Mouse (Mus musculus) midbrain, embryonic 16.5 days (tissue): ENCODE results near the gene Jund. TPM values are rescaled to one million over a fixed set of nuclear protein-coding genes. Genes with fewer than 3 reads are reported as not detected.

Source experiments
- ATAC-seq: fragments of 200-750 bp; cut with Nextera tagmentation; 2 replicates; pipeline ENCODE4 v1.8.0; 2017; ENCODE audit warnings: moderate TSS enrichment
- H3K27ac ChIP-seq: fragments of 300-500 bp; sonication (generic); 2 replicates; pipeline ENCODE4 v1.5.1; 2014; ENCODE audit warnings: mild to moderate bottlenecking, low read length, mixed read lengths
- H3K27me3 ChIP-seq: fragments of 300-500 bp; sonication (generic); 2 replicates; pipeline ENCODE4 v1.6.1; 2014; ENCODE audit warnings: low read depth, low read length, mixed read lengths; ENCODE audit not compliant: control insufficient read depth, insufficient read depth
- H3K36me3 ChIP-seq: fragments of 300-500 bp; sonication (generic); 2 replicates; pipeline ENCODE4 v1.6.1; 2014; ENCODE audit warnings: mild to moderate bottlenecking, low read length, moderate library complexity, mixed read lengths; ENCODE audit not compliant: control insufficient read depth, insufficient read depth
- H3K4me1 ChIP-seq: fragments of 300-500 bp; sonication (generic); 2 replicates; pipeline ENCODE4 v1.6.1; 2014; ENCODE audit warnings: mild to moderate bottlenecking, low read length, mixed read lengths; ENCODE audit not compliant: control insufficient read depth, insufficient read depth
- H3K4me2 ChIP-seq: fragments of 300-500 bp; sonication (generic); 2 replicates; pipeline ENCODE4 v1.6.1; 2014; ENCODE audit warnings: mild to moderate bottlenecking, low read length, mixed read lengths
- H3K4me3 ChIP-seq: fragments of 300-500 bp; sonication (generic); 2 replicates; pipeline ENCODE4 v1.5.1; 2014; ENCODE audit warnings: low read depth, mild to moderate bottlenecking, low read length, moderate library complexity, mixed read lengths
- H3K9ac ChIP-seq: fragments of 300-500 bp; sonication (generic); 2 replicates; pipeline ENCODE4 v1.6.1; 2014; ENCODE audit warnings: low read depth, low read length, mixed read lengths
- H3K9me3 ChIP-seq: fragments of 300-500 bp; sonication (generic); replicated peaks from 2 replicates; pipeline ENCODE4 v1.6.1; 2014; ENCODE audit warnings: mild to moderate bottlenecking, low read length, mixed read lengths; ENCODE audit not compliant: control insufficient read depth, poor library complexity, severe bottlenecking
- WGBS: fragments of 180-500 bp; shearing (Covaris S2); extraction: QIAGEN DNeasy Blood & Tissue Kit; methylation state at CpG from one replicate; pipeline ENCODE4 v1.1.7; 2014; 5-methylcytosine and 5-hydroxymethylcytosine counted together
- polyA plus RNA-seq: library from polyadenylated mRNA; unstranded; fragments of >200 nt; fragmentation: Nextera tagmentation; extraction: Ambion mirVana; gene quantifications from 2 replicates; pipeline ENCODE4 v1.2.1, GENCODE M21; 2015

The Jund gene
- polyA plus RNA-seq, 1 experiment from 2014 or later = 67.9 TPM

DNA sequence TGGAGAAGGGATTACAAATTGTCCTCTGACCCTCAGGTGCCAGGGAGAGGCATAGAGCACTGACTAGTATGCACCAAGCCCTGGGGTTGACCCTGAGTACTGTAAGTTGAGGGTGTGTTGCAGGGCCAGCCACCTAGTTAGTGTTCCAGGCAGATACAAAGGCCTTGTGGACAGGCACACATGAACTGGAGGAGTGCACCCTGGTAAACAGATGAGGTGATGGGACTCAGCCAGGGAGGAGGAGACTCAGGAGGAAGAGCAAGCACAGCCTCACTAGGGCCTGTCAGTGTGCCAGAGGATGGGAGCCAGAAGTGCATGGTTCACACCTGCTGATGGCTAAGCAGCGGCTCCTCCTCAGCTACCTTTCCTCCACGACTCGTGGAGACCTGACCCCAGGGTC lies 18.7 kb upstream of the Jund start:
- peaks cover 6% of the 10 kb centered on the region; the same call in 1 of the 2 replicates for H3K36me3 ChIP-seq
- H3K4me3 ChIP-seq = no peak overlapping the region
- no peak for ATAC-seq
- H3K27ac ChIP-seq = no peak overlapping the region
- H3K27me3 ChIP-seq = no peaks in the 10 kb centered on the region
- no peak overlapping the region for H3K9ac ChIP-seq
- H3K9me3 ChIP-seq = no peaks in the 10 kb centered on the region
- WGBS = 94% methylated on average over 3 of the region's 3 CpGs
- H3K4me2 ChIP-seq = no peak overlapping the region
- H3K4me1 ChIP-seq = peaks cover 4% of the 10 kb centered on the region; the same call in 1 of the 2 replicates

DNA sequence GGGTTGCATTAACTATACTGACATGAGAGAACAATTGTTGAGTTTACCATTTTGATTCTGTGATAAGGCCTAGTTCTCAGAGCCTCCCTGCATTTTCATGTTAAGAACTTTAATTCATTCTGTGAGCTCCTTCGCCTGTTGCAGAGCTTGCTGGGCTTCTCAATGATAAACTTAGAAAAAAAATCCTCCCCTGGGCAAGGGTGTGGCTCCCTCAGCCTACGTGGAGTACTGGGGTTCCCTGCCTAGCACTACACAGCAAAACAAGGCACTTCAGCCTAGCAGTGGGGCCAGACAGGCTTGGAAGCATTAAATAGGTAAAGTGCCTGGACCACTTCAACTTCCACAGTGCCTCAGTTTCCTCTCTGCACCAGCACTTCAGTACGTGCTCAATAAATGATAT lies 17.3 kb upstream of the Jund start:
- peaks cover 4% of the 10 kb centered on the region; the same call in 1 of the 2 replicates for H3K4me1 ChIP-seq
- H3K9ac ChIP-seq = no peak overlapping the region
- no peaks in the 10 kb centered on the region for H3K27me3 ChIP-seq
- H3K9me3 ChIP-seq = no peaks in the 10 kb centered on the region
- 80% methylated on average over 3 of the region's 3 CpGs for whole genome bisulfite sequencing
- H3K36me3 ChIP-seq = peaks cover 6% of the 10 kb centered on the region; the same call in 1 of the 2 replicates
- no peak overlapping the region for H3K4me3 ChIP-seq
- H3K4me2 ChIP-seq = no peak overlapping the region
- no peak for ATAC-seq
- H3K27ac ChIP-seq = no peak overlapping the region

GRCm38 (mm10) chr8:70682193-70682592 lies 16.6 kb upstream of the Jund start:
- Histone ChIP-seq H3K4me2 (no peak overlapping the region), H3K4me1 (peaks cover 4% of the 10 kb centered on the region; the same call in 1 of the 2 replicates), H3K27ac (no peak overlapping the region), H3K9me3 (no peaks in the 10 kb centered on the region), H3K9ac (no peak overlapping the region), H3K27me3 (no peaks in the 10 kb centered on the region), H3K4me3 (no peak overlapping the region), H3K36me3 (peaks cover 6% of the 10 kb centered on the region; the same call in 1 of the 2 replicates)
- no peak for ATAC-seq
- WGBS = 6% methylated on average over 19 of the region's 19 CpGs

DNA sequence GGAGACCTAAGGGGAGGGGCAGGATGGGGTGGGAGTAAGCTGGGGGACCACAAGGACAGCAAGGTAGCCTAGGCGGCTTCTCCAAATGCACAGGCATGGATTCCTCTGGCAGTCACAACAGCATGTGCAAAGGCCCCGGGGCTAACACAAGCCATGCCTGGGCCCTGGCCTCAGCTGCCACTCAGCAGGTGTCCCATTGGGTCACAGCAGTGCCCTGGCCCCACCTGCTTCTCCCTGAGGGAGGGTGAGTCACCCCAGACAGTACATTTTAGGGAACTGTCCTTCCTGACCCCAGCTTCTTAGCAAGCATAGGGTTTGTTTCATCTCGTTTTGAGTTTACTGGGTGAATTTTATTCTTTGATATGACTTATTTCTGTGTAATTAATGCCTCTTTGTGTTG lies 16.1 kb upstream of the Jund start:
- H3K9ac ChIP-seq = no peak overlapping the region
- H3K27ac ChIP-seq = no peak overlapping the region
- H3K36me3 ChIP-seq = peaks cover 6% of the 10 kb centered on the region; the same call in 1 of the 2 replicates
- no peak overlapping the region for H3K4me2 ChIP-seq
- no peak overlapping the region for H3K4me3 ChIP-seq
- WGBS = 79% methylated on average over 3 of the region's 3 CpGs
- H3K9me3 ChIP-seq = no peaks in the 10 kb centered on the region
- ATAC-seq = no peak
- peaks cover 4% of the 10 kb centered on the region; the same call in 1 of the 2 replicates for H3K4me1 ChIP-seq
- no peaks in the 10 kb centered on the region for H3K27me3 ChIP-seq

DNA sequence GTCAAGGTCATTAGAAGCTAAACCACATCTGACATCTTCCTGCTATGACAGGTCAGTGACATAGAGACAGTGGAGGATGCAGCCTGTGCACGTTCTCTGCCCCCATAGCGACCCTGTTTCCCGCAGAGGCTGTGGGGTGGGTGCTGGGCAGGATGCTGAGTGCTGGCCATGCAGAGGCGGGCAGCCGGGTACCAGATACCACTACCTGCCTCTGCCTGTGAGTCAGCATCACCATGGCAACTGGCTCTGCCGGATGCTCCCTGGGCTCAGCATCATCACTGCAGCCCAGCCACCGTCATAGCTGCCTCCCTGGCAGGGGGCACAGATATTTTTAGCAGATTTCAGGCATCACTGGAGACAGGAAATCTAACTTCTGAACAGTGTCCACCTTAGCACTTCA lies 14.5 kb upstream of the Jund start:
- Histone ChIP-seq H3K36me3 (no peaks in the 10 kb centered on the region), H3K27me3 (no peaks in the 10 kb centered on the region), H3K9me3 (no peaks in the 10 kb centered on the region), H3K27ac (peak overlapping the region; percentile 38; the same call in 1 of the 2 replicates), H3K9ac (peak overlapping the region; percentile 32; the same call in 1 of the 2 replicates), H3K4me1 (peaks cover 4% of the 10 kb centered on the region; the same call in 1 of the 2 replicates), H3K4me3 (no peak overlapping the region), H3K4me2 (peak overlapping the region; percentile 6; the same call in 1 of the 2 replicates)
- peak; percentile 74 for ATAC-seq
- 26% methylated on average over 7 of the region's 7 CpGs for WGBS

- no peaks in the 10 kb centered on the region for H3K9me3 ChIP-seq
- peaks cover 14% of the 10 kb centered on the region for H3K4me1 ChIP-seq
- H3K9ac ChIP-seq = no peak overlapping the region
- H3K4me2 ChIP-seq = no peak overlapping the region
- H3K4me3 ChIP-seq = no peak overlapping the region
- no peaks in the 10 kb centered on the region for H3K36me3 ChIP-seq
- H3K27ac ChIP-seq = no peak overlapping the region
- no peak for ATAC-seq
- no peaks in the 10 kb centered on the region for H3K27me3 ChIP-seq
- 85% methylated on average over 8 of the region's 8 CpGs for WGBS
These were observed 11.2 kb upstream of the Jund start for GRCm38 (mm10) chr8:70687576-70687975.

DNA sequence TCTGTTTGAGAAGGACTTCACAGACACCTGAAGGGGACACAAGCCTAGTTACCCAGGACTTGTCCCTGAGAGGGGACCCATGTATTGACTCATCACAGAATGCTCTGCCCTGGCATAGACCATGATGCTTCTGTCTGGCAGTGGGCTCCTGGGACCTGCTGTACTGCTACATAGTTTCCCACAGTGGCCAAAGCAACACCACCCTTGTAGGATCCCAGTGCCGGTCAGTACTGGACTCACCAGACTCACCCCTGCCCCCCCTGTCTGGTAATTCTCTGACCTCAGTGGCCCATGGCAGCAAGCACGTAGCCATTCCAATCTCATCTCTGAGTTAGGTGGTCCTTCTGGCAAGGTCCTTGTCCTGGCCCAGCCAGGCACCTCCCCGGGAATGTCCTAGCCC lies 10.6 kb upstream of the Jund start:
- no peak overlapping the region for H3K27ac ChIP-seq
- ATAC-seq = no peak
- H3K4me2 ChIP-seq = no peak overlapping the region
- H3K4me1 ChIP-seq = peaks cover 14% of the 10 kb centered on the region
- 97% methylated on average over 3 of the region's 3 CpGs for WGBS
- no peaks in the 10 kb centered on the region for H3K27me3 ChIP-seq
- H3K9me3 ChIP-seq = no peaks in the 10 kb centered on the region
- no peaks in the 10 kb centered on the region for H3K36me3 ChIP-seq
- H3K4me3 ChIP-seq = no peak overlapping the region
- H3K9ac ChIP-seq = no peak overlapping the region

GRCm38 (mm10) chr8:70689892-70690390 lies 8.8 kb upstream of the Jund start:
- no peak overlapping the region for H3K27ac ChIP-seq
- 75% methylated on average over 5 of the region's 5 CpGs for WGBS

GRCm38 (mm10) chr8:70691230-70691629 lies 7.5 kb upstream of the Jund start:
- WGBS = 54% methylated on average over 4 of the region's 4 CpGs
- H3K4me2 ChIP-seq = peak overlapping the region; percentile 65
- no peak for ATAC-seq
- peak overlapping the region; percentile 60 for H3K9ac ChIP-seq
- no peaks in the 10 kb centered on the region; the same call in 1 of the 2 replicates for H3K27me3 ChIP-seq
- H3K4me1 ChIP-seq = peaks cover 10% of the 10 kb centered on the region
- H3K27ac ChIP-seq = no peak overlapping the region
- no peaks in the 10 kb centered on the region for H3K36me3 ChIP-seq
- H3K9me3 ChIP-seq = no peaks in the 10 kb centered on the region
- peak overlapping the region; percentile 32 for H3K4me3 ChIP-seq

More at GRCm38 (mm10) chr8:70689892-70690390, 8.8 kb upstream of the Jund start:
- Histone ChIP-seq H3K27me3 (no peaks in the 10 kb centered on the region), H3K36me3 (no peaks in the 10 kb centered on the region), H3K4me1 (peaks cover 10% of the 10 kb centered on the region), H3K4me2 (no peak overlapping the region), H3K9ac (no peak overlapping the region), H3K4me3 (no peak overlapping the region), H3K9me3 (no peaks in the 10 kb centered on the region)
- ATAC-seq = no peak
